Mouse (Mus musculus) kidney, postnatal 0 days (tissue): Measurements from ENCODE around the gene Efcab11. TPM values are rescaled to one million over a fixed set of nuclear protein-coding genes. Genes with fewer than 3 reads are reported as not detected.

ENCODE experiments used
- ATAC-seq: fragments of 200-750 bp; cut with Nextera tagmentation; replicated peaks from 2 replicates; pipeline ENCODE4 v1.8.0; 2017; ENCODE audit warnings: low read depth, moderate number of reproducible peaks, moderate TSS enrichment, moderate library complexity; ENCODE audit not compliant: low FRiP score
- DNase-seq: peaks from one replicate; pipeline ENCODE4 v3.0.0-alpha.2; 2016; ENCODE audit warnings: low spot score
- H3K27ac ChIP-seq: fragments of 300-500 bp; sonication (generic); 2 replicates; pipeline ENCODE4 v1.5.1; 2014; ENCODE audit warnings: mild to moderate bottlenecking
- H3K27me3 ChIP-seq: fragments of 300-500 bp; sonication (generic); 2 replicates; pipeline ENCODE4 v1.6.1; 2014; ENCODE audit warnings: low read length, mixed read lengths; ENCODE audit not compliant: insufficient read depth
- H3K36me3 ChIP-seq: fragments of 300-500 bp; sonication (generic); 2 replicates; pipeline ENCODE4 v1.6.1; 2014; ENCODE audit warnings: low read length, mixed read lengths; ENCODE audit not compliant: insufficient read depth
- H3K4me1 ChIP-seq: fragments of 300-500 bp; sonication (generic); replicated peaks from 2 replicates; pipeline ENCODE4 v1.6.1; 2014; ENCODE audit warnings: antibody characterized with exemption, low read length, mixed read lengths; ENCODE audit not compliant: insufficient read depth
- H3K4me2 ChIP-seq: fragments of 300-500 bp; sonication (generic); 2 replicates; pipeline ENCODE4 v1.6.1; 2014; ENCODE audit warnings: mild to moderate bottlenecking, low read length, moderate library complexity, mixed read lengths
- H3K4me3 ChIP-seq: fragments of 300-500 bp; sonication (generic); replicated peaks from 2 replicates; pipeline ENCODE4 v1.5.1; 2014; ENCODE audit warnings: low read depth, low read length
- H3K9ac ChIP-seq: fragments of 300-500 bp; sonication (generic); 2 replicates; pipeline ENCODE4 v1.6.1; 2014; ENCODE audit warnings: low read depth, low read length
- H3K9me3 ChIP-seq: fragments of 300-500 bp; sonication (generic); replicated peaks from 2 replicates; pipeline ENCODE4 v1.6.1; 2016; ENCODE audit warnings: low read length, inconsistent platforms, mixed read lengths
- CTCF ChIP-seq: IDR thresholded peaks from 2 replicates; pipeline ENCODE4 v1.5.1; 2016; ENCODE audit warnings: antibody characterized with exemption, low read depth, mild to moderate bottlenecking, moderate library complexity
- WGBS: fragments of 180-500 bp; shearing (Covaris S2); extraction: QIAGEN DNeasy Blood & Tissue Kit; methylation state at CpG from one replicate; pipeline ENCODE4 v1.1.7; 2014; 5-methylcytosine and 5-hydroxymethylcytosine counted together
- polyA plus RNA-seq: library from polyadenylated mRNA; unstranded; fragments of >200 nt; fragmentation: Nextera tagmentation; extraction: Ambion mirVana; gene quantifications from 2 replicates; pipeline ENCODE4 v1.2.1, GENCODE M21; 2015

The Efcab11 gene
- polyA plus RNA-seq, 1 experiment from 2014 or later = 8.3 TPM

DNA sequence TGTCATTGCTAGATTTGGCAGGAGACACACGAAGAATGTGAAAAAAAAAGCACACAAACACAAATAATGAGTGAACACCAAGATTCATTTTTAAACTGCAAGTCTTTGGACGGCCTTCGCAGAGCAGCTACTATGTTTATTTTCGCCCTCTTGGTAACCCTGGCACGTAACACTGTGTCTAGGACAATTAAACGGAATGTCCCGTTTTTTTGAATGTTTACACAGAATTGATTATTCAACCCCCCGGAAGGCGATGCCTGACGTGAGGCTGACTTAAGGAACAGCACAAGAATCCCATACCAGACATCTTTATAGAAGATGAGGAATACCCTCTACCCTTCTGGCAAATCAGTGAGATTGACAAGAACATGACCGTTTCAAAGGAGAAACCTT lies 530 bp downstream of the Efcab11 start:
- ATAC-seq = no peak
- Histone ChIP-seq H3K4me2 (peak overlapping the region; percentile 94), H3K27me3 (no peaks in the 10 kb centered on the region), H3K36me3 (no peaks in the 10 kb centered on the region), H3K27ac (peak overlapping the region; percentile 43; the same call in 1 of the 2 replicates), H3K9me3 (no peaks in the 10 kb centered on the region), H3K4me3 (peak overlapping the region; percentile 65), H3K9ac (peak overlapping the region; percentile 31), H3K4me1 (peaks cover 10% of the 10 kb centered on the region; the same call in 1 of the 2 replicates)
- under 1% methylated on average over 11 of the region's 11 CpGs for WGBS
- DNase-seq = no peak
- TF ChIP-seq CTCF = no peak

DNA sequence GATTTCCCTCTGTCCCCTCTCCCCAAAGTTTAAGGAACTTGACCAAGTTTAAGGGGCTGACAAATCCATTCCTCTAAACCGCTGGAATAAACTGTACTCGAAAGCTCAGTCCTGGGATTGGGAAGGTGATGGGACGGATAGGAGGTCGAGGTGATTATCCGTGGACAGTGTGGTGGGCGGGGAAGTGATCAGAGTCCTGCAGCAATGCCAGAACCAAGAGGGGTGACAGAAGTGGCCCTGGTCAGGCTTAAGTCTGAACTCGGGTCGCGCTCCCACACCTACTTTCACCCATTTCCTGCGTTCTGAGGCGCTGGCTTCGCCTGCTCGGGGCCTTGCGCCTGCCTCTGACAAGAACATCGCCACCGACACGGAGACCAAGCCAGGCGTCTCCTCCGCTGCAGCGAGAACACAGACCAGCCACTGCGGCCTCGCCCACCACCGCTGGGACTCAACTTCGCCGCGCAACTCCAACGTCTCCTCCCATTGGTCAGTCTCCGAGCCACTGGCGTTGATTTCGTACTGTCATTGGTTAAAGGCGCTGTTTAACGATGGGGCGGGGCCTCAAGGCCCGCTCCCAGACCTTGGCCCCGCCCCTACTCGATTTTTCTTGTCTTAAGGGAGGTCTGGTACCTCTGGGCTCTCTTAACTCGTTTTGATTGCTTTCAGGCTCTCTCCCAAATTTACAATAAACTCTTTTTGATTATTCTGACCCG lies 1.1 kb downstream of the Efcab11 start:
- WGBS = under 1% methylated on average over 38 of the region's 38 CpGs

DNA sequence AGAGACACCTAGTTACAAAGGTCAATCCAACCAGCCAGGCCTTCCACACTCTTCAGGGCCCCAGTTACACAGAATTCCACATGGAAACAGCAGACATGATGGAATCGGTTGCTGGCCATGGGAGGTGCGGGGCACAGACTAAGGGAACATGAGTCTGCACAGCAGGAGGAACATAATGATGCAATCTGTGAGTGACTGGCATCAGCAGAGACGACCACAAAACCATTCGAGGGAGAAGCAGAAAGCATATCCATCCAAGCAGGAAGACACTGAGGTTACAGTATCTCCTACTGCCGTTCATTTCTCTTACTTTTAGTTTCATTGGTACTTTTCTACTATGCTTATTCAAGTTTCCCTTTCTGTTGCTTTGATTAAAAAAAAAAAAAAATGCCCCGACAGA lies 9.6 kb downstream of the Efcab11 start:
- H3K9me3 ChIP-seq = no peaks in the 10 kb centered on the region
- TF ChIP-seq CTCF = no peak
- DNase-seq (no peak), ATAC-seq (no peak)
- no peaks in the 10 kb centered on the region for H3K36me3 ChIP-seq
- H3K4me1 ChIP-seq = no peaks in the 10 kb centered on the region
- no peak overlapping the region for H3K4me2 ChIP-seq
- H3K9ac ChIP-seq = no peak overlapping the region
- H3K27me3 ChIP-seq = no peaks in the 10 kb centered on the region
- 77% methylated on average over 6 of the region's 6 CpGs for WGBS
- H3K27ac ChIP-seq = no peak overlapping the region
- H3K4me3 ChIP-seq = no peak overlapping the region

More for the DNA sequence above, 1.1 kb downstream of the Efcab11 start:
- Histone ChIP-seq H3K9me3 (no peaks in the 10 kb centered on the region), H3K9ac (peak overlapping the region; percentile 31), H3K4me1 (peaks cover 10% of the 10 kb centered on the region; the same call in 1 of the 2 replicates), H3K27ac (no peak overlapping the region), H3K27me3 (no peaks in the 10 kb centered on the region), H3K4me3 (peak overlapping the region; percentile 65), H3K4me2 (peak overlapping the region; percentile 94), H3K36me3 (no peaks in the 10 kb centered on the region)
- no peak for TF ChIP-seq CTCF
- ATAC-seq (peak; percentile 95), DNase-seq (peak; percentile 99)

DNA sequence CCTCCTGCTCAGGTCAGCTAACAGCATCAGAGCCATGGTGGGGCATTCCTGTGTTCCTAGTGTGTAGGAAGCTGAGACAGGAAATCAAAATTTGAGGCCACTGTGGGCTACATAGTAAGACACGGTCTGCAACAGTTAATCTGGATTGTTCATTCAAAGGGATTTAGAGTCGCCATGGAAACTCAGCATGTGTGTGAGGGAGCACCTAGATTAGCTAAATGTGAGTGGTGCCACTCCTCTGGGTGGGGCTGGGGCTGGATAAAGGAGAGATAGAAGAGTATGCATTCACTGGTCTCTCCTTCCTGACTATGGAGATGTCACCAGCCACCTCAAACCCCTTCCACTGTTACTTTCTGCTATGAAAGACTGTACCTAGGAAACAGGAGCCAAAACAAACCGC lies 10.8 kb downstream of the Efcab11 start:
- H3K27me3 ChIP-seq = no peaks in the 10 kb centered on the region
- DNase-seq (no peak), ATAC-seq (no peak)
- H3K4me1 ChIP-seq = no peaks in the 10 kb centered on the region
- no peak overlapping the region for H3K27ac ChIP-seq
- H3K9ac ChIP-seq = no peak overlapping the region
- 60% methylated on average over 3 of the region's 3 CpGs for WGBS
- no peak overlapping the region for H3K4me3 ChIP-seq
- no peak overlapping the region for H3K4me2 ChIP-seq
- no peaks in the 10 kb centered on the region for H3K36me3 ChIP-seq
- H3K9me3 ChIP-seq = no peaks in the 10 kb centered on the region
- no peak for TF ChIP-seq CTCF

DNA sequence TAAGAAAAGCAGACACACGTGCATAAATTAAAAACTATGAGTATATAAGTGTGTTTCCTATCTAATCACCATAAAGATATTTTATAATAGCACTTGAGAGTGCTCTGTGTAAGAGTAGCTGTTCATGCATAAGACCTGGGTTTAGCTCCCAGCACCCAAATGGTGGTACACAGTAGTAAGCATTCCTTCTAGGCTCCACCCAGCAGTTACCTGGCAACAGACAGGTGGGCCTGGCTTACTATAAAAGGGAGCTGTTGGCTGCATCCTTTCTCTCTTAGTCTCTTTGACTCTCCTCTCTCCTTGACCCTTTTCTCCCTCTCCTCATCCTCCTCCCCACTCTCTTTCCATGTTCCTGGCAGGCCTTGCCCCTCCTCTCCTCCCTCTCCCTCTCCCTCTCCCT lies 15.4 kb downstream of the Efcab11 start:
- DNase-seq = no peak
- ATAC-seq = no peak
- Histone ChIP-seq H3K4me2 (no peak overlapping the region), H3K27ac (no peak overlapping the region), H3K27me3 (no peaks in the 10 kb centered on the region), H3K9ac (no peak overlapping the region), H3K4me3 (no peak overlapping the region), H3K4me1 (no peaks in the 10 kb centered on the region), H3K9me3 (no peaks in the 10 kb centered on the region), H3K36me3 (no peaks in the 10 kb centered on the region)
- no peak for TF ChIP-seq CTCF
- WGBS = 91% methylated on average over 1 of the region's 1 CpGs

DNA sequence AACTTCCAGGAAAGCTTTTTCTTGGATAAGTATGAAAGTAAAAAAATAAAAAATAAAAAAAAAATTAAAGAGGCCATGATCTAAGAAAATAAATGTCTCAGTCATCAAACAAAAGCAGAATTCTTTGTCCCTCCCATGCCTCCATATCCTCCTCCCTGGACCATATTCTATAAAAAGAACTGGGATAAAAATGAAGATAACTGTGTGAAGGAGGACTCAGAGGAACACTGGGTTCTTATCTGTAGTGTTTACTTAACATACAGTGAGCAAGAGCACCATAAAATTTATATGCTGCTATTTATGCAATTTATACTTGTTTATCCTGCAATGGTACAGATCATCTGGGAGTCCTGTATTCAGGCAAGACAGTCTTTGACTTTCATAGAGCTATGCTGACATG lies 19.6 kb downstream of the Efcab11 start:
- H3K4me3 ChIP-seq = no peak overlapping the region
- DNase-seq (no peak), ATAC-seq (no peak)
- no peak overlapping the region for H3K4me2 ChIP-seq
- no peaks in the 10 kb centered on the region for H3K27me3 ChIP-seq
- no peaks in the 10 kb centered on the region for H3K4me1 ChIP-seq
- no peak for TF ChIP-seq CTCF
- H3K9me3 ChIP-seq = no peaks in the 10 kb centered on the region
- no peak overlapping the region for H3K9ac ChIP-seq
- no peaks in the 10 kb centered on the region for H3K36me3 ChIP-seq
- no peak overlapping the region for H3K27ac ChIP-seq

DNA sequence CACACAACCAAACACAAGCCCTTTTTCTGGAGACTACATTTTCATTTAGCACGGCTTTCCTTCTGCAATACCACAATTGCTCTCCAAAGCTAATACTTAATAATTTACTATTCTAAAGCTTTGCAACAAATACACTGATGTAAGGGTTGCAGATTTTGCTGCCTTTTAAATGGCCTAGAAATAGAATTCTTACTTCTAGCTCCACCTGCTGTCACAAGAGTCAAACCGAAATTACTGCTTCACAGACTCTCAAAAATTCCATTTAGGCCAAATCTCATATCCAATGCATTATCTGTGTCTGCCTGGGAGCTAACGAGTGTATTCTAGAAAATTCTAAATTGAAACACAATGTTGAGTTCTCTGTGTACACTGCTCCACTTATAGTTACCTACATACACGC lies 23.3 kb downstream of the Efcab11 start:
- DNase-seq = peak; percentile 61
- no peak overlapping the region for H3K9ac ChIP-seq
- no peaks in the 10 kb centered on the region for H3K4me1 ChIP-seq
- no peak overlapping the region for H3K4me2 ChIP-seq
- H3K36me3 ChIP-seq = no peaks in the 10 kb centered on the region
- 76% methylated on average over 4 of the region's 4 CpGs for WGBS
- H3K27me3 ChIP-seq = no peaks in the 10 kb centered on the region
- peak; percentile 57 for TF ChIP-seq CTCF
- H3K4me3 ChIP-seq = no peak overlapping the region
- H3K27ac ChIP-seq = no peak overlapping the region
- no peak for ATAC-seq
- H3K9me3 ChIP-seq = no peaks in the 10 kb centered on the region
